Mouse (Mus musculus) kidney, embryonic 16.5 days (tissue): ENCODE measurements at regions not wholly inside any gene's neighbourhood (a gene's known extent, or its start where the extent isn't known, plus 50 kb on each side); places are given as distances from the start of the nearest gene placed in this dataset. TPM values are rescaled to one million over a fixed set of nuclear protein-coding genes. Genes with fewer than 3 reads are reported as not detected.

Source experiments
- ATAC-seq: fragments of 200-750 bp; cut with Nextera tagmentation; 2 replicates; pipeline ENCODE4 v1.8.0; 2017; ENCODE audit warnings: moderate TSS enrichment; ENCODE audit not compliant: low FRiP score, low TSS enrichment
- H3K27ac ChIP-seq: fragments of 300-500 bp; sonication (generic); 2 replicates; pipeline ENCODE4 v1.5.1; 2014; ENCODE audit warnings: low read length
- H3K27me3 ChIP-seq: fragments of 300-500 bp; sonication (generic); 2 replicates; pipeline ENCODE4 v1.6.1; 2014; ENCODE audit warnings: low read length, control low read depth, mixed read lengths; ENCODE audit not compliant: insufficient read depth
- H3K36me3 ChIP-seq: fragments of 300-500 bp; sonication (generic); 2 replicates; pipeline ENCODE4 v1.6.1; 2014; ENCODE audit warnings: low read length, control low read depth, mixed read lengths; ENCODE audit not compliant: insufficient read depth
- H3K4me1 ChIP-seq: fragments of 300-500 bp; sonication (generic); 2 replicates; pipeline ENCODE4 v1.6.1; 2014; ENCODE audit warnings: low read length, control low read depth, mixed read lengths; ENCODE audit not compliant: insufficient read depth
- H3K4me2 ChIP-seq: fragments of 300-500 bp; sonication (generic); replicated peaks from 2 replicates; pipeline ENCODE4 v1.6.1; 2014; ENCODE audit warnings: low read depth, low read length
- H3K4me3 ChIP-seq: fragments of 300-500 bp; sonication (generic); 2 replicates; pipeline ENCODE4 v1.5.1; 2014; ENCODE audit warnings: mild to moderate bottlenecking, low read length
- H3K9ac ChIP-seq: fragments of 300-500 bp; sonication (generic); replicated peaks from 2 replicates; pipeline ENCODE4 v1.6.1; 2014; ENCODE audit warnings: low read length
- H3K9me3 ChIP-seq: fragments of 300-500 bp; sonication (generic); 2 replicates; pipeline ENCODE4 v1.6.1; 2016; ENCODE audit warnings: low read length, control low read depth
- WGBS: fragments of 180-500 bp; shearing (Covaris S2); extraction: QIAGEN DNeasy Blood & Tissue Kit; methylation state at CpG from one replicate; pipeline ENCODE4 v1.1.7; 2014; 5-methylcytosine and 5-hydroxymethylcytosine counted together
- microRNA-seq: library from miRNA; unstranded; fragments of <30 nt; microRNA quantifications from one replicate; pipeline ENCODE4, GENCODE M21; 2016

GRCm38 (mm10) chr17:82171216-82171615, 433.0 kb upstream of the Slc8a1 start:
- Histone ChIP-seq H3K4me2 (no peak overlapping the region), H3K4me3 (no peak overlapping the region), H3K9ac (no peak overlapping the region), H3K36me3 (no peaks in the 10 kb centered on the region), H3K27me3 (no peaks in the 10 kb centered on the region), H3K9me3 (no peaks in the 10 kb centered on the region), H3K4me1 (no peaks in the 10 kb centered on the region), H3K27ac (no peak overlapping the region)
- WGBS: 63% methylated on average over 1 of the region's 1 CpGs
- ATAC-seq: no peak

GRCm38 (mm10) chr17:82153446-82153845, 415.3 kb upstream of the Slc8a1 start:
- 44% methylated on average over 2 of the region's 2 CpGs for WGBS
- H3K4me3 ChIP-seq: no peak overlapping the region
- ATAC-seq: no peak
- H3K27ac ChIP-seq: no peak overlapping the region
- no peak overlapping the region for H3K9ac ChIP-seq
- H3K36me3 ChIP-seq: no peaks in the 10 kb centered on the region
- H3K4me2 ChIP-seq: no peak overlapping the region
- no peaks in the 10 kb centered on the region for H3K27me3 ChIP-seq
- H3K9me3 ChIP-seq: no peaks in the 10 kb centered on the region
- H3K4me1 ChIP-seq: no peaks in the 10 kb centered on the region

- H3K36me3 ChIP-seq: no peaks in the 10 kb centered on the region
- H3K9me3 ChIP-seq: no peaks in the 10 kb centered on the region
- no peaks in the 10 kb centered on the region for H3K27me3 ChIP-seq
- no peaks in the 10 kb centered on the region for H3K4me1 ChIP-seq
- no peak overlapping the region for H3K4me2 ChIP-seq
- 89% methylated on average over 3 of the region's 3 CpGs for WGBS
- no peak overlapping the region for H3K27ac ChIP-seq
- H3K4me3 ChIP-seq: no peak overlapping the region
- H3K9ac ChIP-seq: no peak overlapping the region
- no peak for ATAC-seq
Measured at GRCm38 (mm10) chr17:82134843-82135242, 396.7 kb upstream of the Slc8a1 start.

- no peak for ATAC-seq
- Histone ChIP-seq H3K9me3 (no peaks in the 10 kb centered on the region), H3K27me3 (no peaks in the 10 kb centered on the region), H3K4me3 (no peak overlapping the region), H3K4me1 (no peaks in the 10 kb centered on the region), H3K9ac (no peak overlapping the region), H3K4me2 (no peak overlapping the region), H3K27ac (no peak overlapping the region), H3K36me3 (no peaks in the 10 kb centered on the region)
- WGBS: 94% methylated on average over 3 of the region's 3 CpGs
Measured at GRCm38 (mm10) chr17:82132941-82133340, 394.8 kb upstream of the Slc8a1 start.

- WGBS: 82% methylated on average over 3 of the region's 3 CpGs
- H3K27me3 ChIP-seq: no peaks in the 10 kb centered on the region
- H3K9ac ChIP-seq: no peak overlapping the region
- H3K4me2 ChIP-seq: no peak overlapping the region
- no peak for ATAC-seq
- no peaks in the 10 kb centered on the region for H3K4me1 ChIP-seq
- H3K9me3 ChIP-seq: no peaks in the 10 kb centered on the region
- H3K36me3 ChIP-seq: no peaks in the 10 kb centered on the region
- H3K4me3 ChIP-seq: no peak overlapping the region
- H3K27ac ChIP-seq: no peak overlapping the region
Measured at GRCm38 (mm10) chr17:82087141-82087540, 349.0 kb upstream of the Slc8a1 start.

- no peak overlapping the region for H3K4me3 ChIP-seq
- no peak overlapping the region for H3K4me2 ChIP-seq
- no peak overlapping the region for H3K27ac ChIP-seq
- no peak for ATAC-seq
- no peaks in the 10 kb centered on the region for H3K27me3 ChIP-seq
- H3K36me3 ChIP-seq: no peaks in the 10 kb centered on the region
- no peaks in the 10 kb centered on the region for H3K4me1 ChIP-seq
- H3K9ac ChIP-seq: no peak overlapping the region
- H3K9me3 ChIP-seq: no peaks in the 10 kb centered on the region
Measured at GRCm38 (mm10) chr17:82080301-82080700, 342.1 kb upstream of the Slc8a1 start.

Small RNAs in the stretch of these regions (microRNA-seq; reads per million reads assigned to microRNA genes)
- gene Gm23400 (not detected), gene Gm27359 (not detected)
